Mouse (Mus musculus) urinary bladder, adult 18-20 months (tissue): ENCODE measurements around the gene Tmem233.

Source experiments
- DNase-seq, 2 experiments: peaks; one replicate each; pipeline ENCODE4 v3.0.0; 2022; ENCODE audit warnings: low spot score in 2 of 2, mixed read lengths in 2 of 2

Tmem233 gene

DNA sequence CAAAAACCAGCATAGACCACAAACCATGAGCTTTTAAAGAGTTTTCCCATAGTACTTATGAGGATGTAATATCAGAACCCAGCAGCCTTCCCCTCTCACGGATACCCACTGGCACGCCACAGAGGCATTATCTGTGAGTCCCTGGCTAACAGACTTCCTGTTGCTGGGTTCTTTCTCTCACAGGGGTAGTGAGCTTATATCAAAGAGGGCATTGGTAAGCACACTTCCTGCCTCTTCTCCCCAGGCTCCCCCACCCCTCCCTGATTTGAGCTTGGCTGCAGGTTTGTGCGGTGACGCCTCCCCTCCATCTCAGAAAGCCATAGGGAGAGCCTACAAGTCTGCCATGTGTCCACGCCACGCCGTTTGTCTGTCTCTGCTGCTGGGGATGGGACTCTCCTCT is 54.0 kb downstream of the Tmem233 start:
- DNase-seq: no peak

DNA sequence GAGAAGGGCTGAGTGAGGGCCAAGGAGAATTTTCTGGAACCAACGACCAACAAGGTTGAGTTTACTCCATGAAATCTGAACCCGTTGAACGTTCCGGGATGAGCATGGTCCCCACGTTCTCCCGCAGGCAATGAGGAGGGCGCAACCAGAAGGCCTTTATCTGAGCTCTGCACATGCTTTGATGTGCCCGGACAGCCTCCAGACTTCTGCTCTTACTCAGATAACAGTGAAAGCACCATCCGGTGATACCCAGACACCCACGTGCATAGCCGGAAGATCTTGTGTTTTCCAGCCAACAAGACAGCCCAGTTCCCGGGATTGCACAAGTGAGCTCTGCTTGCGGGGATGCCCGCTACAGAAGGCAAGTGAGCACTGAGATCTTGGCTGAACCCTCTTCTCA is 56.5 kb downstream of the Tmem233 start:
- DNase-seq: no peak

DNA sequence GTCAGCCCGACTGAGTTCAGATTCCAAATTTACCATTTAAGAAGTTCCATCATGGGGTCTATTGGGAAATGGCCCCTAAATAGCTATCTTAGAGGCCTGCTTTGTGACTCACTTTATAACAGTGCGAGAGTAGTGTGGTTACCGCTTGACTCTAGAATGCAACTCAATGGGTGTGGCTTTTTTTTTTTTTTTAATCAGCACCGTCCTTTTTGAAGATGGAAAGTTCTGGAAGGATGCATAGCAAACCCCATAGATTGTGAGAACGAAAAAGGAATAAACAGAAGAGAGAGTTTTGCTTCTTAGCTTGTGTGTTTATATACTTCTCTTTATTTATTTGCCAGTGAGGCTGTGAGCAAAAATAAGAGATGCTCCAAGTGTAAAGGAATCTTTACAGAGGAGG is 56.9 kb downstream of the Tmem233 start:
- DNase-seq: no peak

DNA sequence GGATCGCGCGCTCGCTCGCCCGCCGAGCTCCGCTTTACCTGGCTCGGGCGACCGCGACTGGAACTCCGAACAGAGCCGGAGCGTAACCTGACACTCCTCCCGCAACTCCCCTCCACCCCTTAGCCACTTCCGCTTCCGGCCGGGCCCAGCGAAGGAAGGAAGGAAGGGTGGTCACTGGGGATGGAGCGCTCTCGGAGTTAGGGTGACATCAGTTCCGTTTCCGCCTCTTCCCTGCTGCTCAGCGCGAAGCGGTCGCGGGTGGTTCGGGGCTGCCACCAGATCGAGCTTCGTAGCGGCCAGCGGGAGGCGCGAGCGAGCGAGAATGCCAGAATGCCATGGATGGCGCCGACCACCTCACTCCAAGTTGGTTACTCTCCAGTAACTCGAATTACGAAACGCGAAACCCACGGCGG is 58.7 kb downstream of the Tmem233 start, which contains the start of gene Prkab1:
Gene Prkab1 (minus strand): TSS at position 182 of the 413 bp plus-strand sequence.
- peak; percentile 85 to 94 for DNase-seq

DNA sequence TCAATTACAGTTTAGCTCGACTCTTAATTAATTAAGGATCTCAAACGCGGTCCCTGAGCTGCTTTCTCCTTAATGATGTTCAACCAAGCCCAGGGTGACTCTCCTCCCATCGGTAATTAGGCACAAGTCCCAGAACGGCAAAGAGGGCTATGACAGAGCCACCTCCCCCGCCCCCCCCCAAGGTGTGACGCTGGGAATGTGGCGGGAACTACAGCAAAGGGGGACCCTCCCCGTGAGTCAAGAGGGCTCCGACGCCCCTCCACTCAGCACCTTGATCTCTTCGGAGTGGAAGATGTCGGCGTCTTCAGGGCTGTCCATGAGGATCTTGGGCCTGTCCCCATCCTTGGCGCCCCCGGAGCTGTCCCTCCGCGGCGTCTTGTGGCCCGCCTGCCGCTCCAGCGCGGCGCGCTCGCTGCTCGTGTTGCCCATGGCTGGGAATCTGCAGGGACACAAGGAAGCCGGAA is 59.2 kb downstream of the Tmem233 start:
- DNase-seq: peak in 1 of 2 experiments; percentile 26

DNA sequence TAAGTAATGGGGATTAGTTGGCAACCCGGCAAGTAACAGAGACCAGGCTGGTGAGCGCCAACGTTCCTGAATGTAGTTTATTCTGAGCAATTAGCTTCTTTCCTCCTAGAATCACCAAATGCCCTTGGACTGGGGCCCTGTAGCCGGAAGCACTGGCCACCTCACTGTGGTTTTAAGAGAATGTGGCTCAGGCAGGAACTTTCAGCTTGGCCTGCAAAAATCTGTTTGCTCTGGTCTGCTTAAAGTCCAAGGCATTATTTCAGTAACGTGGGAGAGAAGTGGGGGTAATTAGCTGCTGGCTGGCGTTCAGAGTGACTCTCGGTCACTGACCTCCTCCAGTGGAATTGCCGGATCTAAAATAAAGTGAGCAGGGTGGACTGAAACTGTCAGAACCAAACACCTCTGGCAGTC is 59.8 kb downstream of the Tmem233 start:
- DNase-seq: no peak

DNA sequence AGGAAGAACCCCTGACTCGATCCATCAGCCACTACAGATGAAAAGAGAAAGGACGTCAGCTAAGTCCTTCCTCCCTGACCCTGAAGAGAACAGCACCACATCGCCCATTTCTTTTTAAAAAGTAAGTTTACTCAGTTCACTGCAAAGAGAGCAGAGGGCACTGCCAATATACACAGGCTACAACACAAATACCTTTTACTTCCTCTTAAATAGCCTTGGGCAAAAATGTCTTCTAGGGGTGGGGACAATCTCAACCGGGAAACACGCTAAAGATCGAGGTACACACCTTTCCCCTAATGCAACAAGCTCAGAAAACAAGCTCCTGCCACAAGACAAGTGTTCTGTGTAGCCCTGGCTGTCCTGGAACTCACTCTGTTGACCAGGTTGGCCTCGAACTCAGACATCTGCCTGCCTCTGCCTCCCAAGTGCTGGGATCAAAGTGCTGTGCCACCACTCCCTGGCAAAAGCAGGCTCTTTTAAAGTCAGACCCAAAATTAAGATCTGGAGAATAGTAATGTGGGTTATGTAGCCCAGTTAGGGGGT is 60.3 kb downstream of the Tmem233 start:
- DNase-seq: peak; percentile 30

DNA sequence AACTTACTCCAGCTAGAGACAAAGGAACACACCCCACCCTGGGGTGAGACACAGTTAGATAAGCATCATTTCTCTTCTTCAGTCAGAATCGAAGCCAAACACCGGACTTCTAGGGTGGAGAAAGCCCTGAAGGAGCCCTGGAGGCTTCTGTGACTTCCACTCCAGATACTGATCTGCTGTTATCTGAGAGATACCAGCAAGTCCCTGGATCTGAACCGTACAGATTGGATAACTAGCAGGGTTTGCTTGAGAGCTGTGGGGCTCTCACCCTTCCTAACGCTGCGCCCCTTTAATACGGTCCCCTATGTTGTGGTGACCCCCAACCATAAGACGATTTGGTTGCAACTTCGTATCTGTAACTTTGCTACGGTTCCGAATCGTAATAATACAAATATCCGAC is 60.9 kb downstream of the Tmem233 start:
- DNase-seq: no peak

DNA sequence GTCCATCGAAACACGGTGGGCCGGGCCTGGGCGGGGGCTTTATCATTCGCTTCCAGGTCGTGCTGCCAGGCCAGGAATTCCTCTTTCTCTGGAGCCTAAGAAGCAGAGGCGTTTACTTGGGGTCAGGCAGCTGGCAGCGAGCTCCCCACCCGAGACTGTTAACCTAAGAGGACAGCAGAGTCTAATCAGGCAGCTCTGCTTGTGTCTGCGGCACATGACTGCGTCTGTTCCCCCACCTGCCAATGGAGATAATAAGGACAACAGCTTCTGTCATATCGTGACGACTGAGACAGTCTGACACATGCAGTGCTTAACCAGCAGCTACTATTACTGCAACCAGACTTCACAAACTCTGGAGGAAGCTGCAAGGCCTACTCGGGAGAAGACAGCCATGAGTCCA is 61.5 kb downstream of the Tmem233 start:
- DNase-seq: no peak

DNA sequence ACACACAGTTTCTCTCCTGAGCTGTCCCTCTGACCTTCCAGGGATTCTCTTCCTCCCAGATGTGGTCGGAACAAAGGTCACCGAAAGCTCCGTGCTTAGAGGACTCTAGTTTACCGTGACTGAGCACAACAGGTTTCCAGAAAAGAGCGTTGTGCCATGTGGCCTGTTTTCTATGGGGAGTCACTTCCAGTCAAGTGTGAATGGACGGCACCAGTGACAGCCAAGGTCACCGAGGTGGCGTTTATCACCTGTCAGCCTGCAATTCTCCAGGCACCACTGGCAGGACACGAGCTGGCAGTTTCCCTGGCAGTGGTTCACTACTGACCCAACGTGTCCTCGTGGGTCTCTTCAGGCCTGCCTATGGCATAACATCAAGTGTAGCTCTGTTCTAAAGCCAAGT is 63.7 kb downstream of the Tmem233 start:
- DNase-seq: no peak

DNA sequence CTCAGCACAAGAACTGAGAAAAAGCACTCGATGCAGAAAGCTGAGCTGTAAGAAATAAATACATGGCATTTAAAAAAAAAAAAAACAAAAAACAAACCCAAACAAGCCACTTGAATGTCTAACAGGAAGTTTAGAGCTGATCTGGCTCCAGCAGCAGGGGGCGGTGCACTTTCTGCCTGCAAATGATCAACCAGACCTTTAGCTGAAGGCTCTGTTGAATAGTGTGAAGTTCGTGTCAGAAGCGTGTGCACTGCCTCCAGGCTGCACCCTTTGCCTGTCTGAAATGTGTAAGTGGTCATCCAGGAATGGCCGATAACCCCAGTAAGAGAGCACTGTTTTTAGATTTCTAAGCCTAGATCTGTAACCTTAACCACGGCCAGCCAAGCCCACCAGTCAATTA is 64.3 kb downstream of the Tmem233 start:
- DNase-seq: no peak

DNA sequence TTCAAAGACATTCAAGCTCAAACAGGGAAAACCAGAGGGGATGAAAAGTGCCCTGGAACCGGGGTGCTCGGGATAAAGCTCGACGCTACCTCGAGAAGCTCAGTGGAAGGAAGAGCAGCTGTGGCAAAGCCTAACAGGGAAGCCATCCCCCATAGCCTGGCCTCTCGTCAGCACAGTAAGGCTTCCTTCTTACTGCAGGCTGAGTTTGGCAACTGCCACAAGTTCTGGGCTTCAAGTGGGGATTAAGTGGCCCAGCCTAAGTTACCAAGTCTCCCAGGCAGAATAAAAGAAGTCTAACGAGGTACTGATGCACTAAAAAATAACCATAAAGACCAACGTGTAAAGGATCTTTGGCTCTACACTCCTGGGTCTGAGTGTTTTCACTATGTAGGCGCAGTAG is 64.8 kb downstream of the Tmem233 start:
- DNase-seq: no peak

DNA sequence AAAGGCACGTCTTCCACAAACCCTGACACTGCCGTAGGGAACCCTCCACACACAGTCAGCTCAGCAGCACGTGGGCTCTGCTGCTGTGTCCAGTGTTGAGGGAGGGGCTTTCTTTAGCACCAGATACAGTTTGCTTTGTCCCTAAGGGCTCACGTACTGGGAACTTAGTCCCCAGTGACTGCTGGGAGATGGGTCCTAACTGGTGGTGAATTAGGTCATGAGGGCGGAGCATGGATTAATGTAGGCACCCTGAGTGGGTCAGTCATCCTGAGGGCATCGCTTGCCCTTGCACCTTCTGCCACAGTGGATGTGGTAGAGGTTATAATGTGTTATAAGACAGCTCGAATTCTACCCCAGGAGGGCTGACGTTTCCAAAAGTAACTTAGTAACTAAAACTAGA is 65.7 kb downstream of the Tmem233 start:
- DNase-seq: no peak

DNA sequence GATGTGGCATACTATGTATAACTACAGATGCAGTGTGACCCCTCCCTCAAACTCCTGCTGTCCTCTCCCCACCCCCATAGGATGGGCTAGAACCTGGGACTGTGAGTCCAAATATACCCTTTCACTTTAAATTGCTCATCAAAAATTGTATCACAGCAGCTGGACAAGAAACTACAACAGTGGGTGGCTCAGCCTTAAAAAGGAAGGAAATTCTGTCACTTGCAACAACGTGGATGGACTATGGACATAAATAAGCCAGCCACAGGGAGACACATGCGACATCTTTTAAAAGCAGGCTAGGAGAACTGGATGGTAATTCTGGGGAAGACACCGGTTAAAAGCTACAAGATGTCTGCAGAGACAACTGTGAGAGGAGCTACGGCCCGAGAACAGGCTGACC is 66.5 kb downstream of the Tmem233 start:
- no peak for DNase-seq

DNA sequence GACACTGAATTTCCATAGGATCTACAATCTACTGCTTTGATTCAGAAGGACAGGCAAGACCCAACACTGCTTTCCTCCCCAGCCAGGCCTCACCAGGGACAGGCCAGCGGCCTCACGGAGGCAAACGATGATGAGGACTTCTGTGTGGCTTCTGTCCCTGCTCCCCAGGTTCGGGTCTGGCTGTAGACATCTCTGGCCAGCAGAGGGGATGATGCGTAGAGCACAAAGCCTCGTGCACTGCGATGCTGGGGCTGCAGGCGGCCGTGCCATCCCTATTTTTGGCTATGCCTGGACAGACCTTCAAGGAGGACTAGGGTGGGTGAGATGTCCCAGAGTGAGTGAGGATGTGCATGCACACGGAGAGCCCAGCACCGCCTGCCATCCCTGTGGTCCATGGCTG is 68.8 kb downstream of the Tmem233 start:
- DNase-seq: no peak

DNA sequence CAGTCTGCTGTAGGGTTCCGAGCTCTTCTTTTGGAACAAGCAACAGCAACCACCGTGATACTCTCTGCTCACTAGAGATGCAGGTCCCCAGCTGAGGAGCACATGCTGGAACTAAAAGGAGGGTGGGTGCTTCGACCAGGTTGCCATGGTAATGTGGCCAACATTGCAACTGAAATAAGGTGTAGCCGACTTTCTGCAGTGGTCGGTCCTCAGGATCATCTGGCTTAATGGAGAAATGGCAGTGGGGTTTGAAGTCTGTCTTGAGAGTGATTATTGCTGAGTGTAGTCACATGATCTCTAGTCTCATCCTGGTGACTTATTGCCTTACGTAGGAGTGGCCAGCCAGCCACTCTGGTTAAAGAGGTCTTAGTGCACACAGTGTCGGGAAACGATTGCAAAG is 69.2 kb downstream of the Tmem233 start:
- DNase-seq: no peak

DNA sequence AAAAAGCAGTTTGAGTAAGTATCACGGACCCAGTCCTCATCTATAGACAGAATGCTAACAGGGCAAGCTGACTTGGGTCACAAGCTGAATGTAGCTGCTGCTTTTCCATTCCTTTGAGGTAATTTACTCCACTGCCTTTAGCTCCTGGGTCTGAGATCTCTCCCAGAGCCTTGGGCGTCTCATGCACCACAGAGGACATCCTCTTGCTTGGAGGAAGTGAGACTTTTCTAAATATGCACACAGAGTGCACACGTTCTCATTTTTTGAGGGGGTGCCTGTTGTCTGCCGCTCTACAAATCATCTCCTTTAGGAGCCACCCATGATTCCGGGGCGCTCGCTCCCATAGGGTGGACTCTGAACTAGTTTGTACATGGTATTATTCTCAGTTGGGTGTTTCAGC is 70.5 kb downstream of the Tmem233 start:
- no peak for DNase-seq

DNA sequence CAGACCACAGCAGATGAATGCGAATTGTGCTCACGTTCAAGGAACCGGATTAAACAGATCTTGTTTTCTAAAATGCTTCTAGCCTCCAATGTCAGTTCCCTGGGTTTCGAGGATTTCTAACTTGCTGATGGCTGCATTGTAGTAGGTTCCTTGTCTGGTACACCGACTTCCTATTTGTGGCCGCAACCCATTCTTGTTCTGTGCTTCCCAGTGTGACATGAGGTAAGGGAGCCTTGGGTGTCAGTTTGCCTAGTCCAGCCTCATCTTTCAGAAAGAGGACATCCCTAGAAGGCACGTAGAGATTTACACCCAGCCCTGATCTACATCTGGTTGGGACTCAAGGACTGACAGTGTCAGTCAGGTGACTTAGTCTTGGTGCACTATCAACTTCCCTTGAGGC is 71.3 kb downstream of the Tmem233 start:
- DNase-seq: no peak

DNA sequence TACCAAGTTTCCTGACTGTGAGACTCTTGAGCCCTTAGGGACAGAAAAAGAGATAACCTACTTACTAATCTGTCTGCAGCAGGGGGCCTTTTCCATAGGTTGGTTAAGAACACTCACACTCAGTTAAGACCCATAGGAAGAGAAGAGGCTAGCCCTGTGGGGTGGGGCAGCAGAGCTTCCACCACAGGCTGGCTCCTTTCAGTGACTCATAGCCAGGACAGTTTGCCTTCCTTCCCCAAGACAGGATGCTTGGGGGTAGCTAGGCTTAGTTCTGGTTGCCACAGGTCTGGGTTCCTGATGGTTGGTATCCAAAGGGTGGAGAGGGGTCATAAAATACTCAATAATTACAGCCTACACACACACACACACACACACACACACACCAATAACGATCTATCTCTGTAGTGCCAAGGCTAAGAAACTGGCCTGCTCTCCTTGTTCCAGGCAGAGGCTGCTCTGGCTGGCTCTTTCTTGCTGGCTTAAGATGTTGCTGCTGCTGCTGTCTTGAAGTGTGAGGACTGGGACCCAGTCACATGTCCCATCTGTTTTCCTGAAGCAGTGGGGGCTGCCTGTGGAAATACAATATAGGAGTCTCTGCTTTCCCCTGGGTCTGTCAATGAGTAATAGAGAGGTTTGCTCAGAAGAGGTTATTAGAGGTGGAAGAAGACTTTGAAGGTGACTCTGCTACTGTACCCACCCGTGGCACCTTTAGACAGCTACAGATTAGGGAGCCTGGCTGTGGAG is 73.0 kb downstream of the Tmem233 start:
- no peak for DNase-seq

DNA sequence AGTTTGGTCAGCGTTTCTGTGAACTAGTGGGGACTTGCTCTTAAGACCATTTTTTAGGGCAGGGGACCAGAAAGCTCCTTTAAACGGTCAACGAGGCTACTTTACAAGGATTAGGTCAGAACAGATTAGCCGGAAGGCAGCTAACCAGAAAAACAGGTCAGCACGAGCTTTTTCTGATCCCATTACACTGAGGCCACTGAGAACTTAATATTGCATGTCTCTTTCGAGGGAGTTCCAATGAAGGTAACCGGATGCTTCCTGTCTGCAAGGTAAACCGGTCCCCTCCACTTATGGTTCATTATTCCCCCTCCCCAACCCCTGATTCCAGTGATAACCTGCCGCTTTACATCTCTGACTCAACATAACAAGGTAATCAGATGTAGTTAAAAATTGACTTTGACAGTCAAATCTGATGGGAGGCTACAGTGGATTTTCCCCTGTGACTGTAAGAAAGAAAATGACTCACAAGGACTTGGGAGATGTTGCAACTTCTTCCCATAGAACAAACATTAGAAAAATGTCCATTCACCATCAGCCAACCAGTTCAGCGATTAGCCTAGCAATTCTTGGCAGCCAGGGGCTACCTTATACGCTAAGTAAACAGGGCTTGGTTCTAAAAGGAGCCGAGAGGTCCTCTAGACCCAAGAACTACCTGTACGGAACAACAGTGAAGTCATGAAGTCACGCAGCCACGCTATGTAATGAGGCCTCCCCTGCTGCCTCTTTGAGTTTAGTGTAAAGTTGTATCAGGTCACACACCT is 73.8 kb downstream of the Tmem233 start:
- peak; percentile 24 to 50 for DNase-seq

DNA sequence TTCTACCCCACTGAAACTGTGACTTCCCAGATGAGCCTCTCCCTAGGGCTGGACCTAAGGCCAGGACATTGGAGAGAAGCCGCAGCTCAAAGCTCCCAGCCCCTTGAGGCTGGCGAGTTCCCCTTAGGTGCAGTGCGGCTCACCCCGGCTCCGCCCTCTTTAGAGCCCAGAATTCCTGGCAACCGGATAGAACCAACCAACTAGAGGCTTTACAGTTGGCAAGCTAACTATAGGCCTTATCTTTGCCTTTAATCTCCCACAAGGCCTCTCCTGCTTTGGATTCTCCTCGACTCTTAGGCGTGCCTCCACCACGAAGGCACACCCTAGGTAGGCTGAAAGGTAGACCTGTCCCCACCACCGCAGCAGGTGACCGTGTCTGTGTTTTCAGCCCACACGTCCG is 75.3 kb downstream of the Tmem233 start:
- DNase-seq: no peak

DNA sequence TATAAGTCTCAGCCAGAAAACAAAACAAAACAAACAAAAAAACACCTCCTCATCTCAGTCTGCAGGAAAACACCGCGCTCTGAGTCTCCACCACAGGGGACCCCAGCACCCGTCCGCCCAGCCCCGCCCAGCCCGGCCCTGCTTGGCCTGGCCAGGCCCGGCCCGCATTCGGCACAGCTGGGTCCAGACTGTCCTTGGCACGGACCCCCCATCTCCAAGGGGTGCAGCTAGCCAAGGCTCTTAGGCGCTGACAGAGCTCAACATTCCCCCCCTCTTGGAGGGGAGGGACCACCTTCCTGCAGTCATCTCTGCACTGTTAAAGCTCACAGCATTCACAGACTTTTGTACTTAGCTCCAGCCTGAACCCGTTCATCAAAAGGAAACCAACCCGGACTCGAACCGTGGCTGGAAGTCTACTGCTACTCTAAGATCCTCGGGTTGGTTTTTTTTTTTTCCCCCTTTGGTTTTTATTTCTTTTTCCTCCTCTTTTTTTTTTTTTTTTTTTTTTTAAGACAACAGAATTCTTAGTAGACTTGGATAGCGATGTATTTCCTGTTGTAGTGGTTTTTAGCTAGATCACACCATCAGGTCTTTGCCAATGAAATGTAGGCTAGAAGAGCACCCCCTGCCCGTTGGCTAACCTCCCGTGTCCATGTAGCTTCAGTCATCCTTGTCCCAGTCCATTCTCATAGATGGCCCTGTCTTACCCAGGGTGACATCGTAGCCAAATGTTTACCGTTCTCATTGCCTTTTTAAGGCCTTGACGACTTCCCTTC is 76.5 kb downstream of the Tmem233 start:
- DNase-seq: no peak
